Mouse (Mus musculus) G1E (cell line): ENCODE results near the gene Erich4. TPM values are rescaled to one million over a fixed set of nuclear protein-coding genes. Genes with fewer than 3 reads are reported as not detected.

Experiments
- ATAC-seq: 2 replicates; pipeline ENCODE4 v1.8.0; 2016; ENCODE audit warnings: mild to moderate bottlenecking; ENCODE audit not compliant: insufficient number of reproducible peaks, poor library complexity, low FRiP score, severe bottlenecking; ENCODE audit errors: extremely low read depth
- DNase-seq: peaks from one replicate; pipeline ENCODE4 v3.0.0; 2012; ENCODE audit warnings: low spot score
- H3K27me3 ChIP-seq: 2 replicates; pipeline ENCODE4 v1.6.1; 2012; ENCODE audit warnings: mild to moderate bottlenecking, low read length, inconsistent platforms; ENCODE audit not compliant: insufficient read depth
- H3K36me3 ChIP-seq: replicated peaks from 2 replicates; pipeline ENCODE3; 2012; ENCODE audit warnings: mild to moderate bottlenecking, inconsistent platforms
- H3K4me1 ChIP-seq: 2 replicates; pipeline ENCODE4 v1.6.1; 2012; ENCODE audit warnings: low read depth, low read length, inconsistent platforms, mixed read lengths; ENCODE audit not compliant: insufficient read depth
- H3K4me3 ChIP-seq: 2 replicates; pipeline ENCODE4 v1.5.1; 2012; ENCODE audit warnings: low read depth, mild to moderate bottlenecking, inconsistent platforms, low read length, moderate library complexity, mixed read lengths
- H3K9me3 ChIP-seq: replicated peaks from 2 replicates; pipeline ENCODE4 v1.6.1; 2012; ENCODE audit warnings: inconsistent platforms
- CTCF ChIP-seq: IDR thresholded peaks from 2 replicates; pipeline ENCODE4 v1.5.1; 2012; ENCODE audit warnings: low read depth, low read length, inconsistent platforms, mixed read lengths
- GATA1 ChIP-seq: IDR thresholded peaks from 2 replicates; pipeline ENCODE4 v1.6.1; 2012; ENCODE audit warnings: borderline replicate concordance, low read length, inconsistent platforms, mixed read lengths
- GATA2 ChIP-seq: IDR thresholded peaks from 2 replicates; pipeline ENCODE4 v1.6.1; 2012; ENCODE audit warnings: low read depth, low read length, inconsistent platforms, borderline replicate concordance
- POLR2AphosphoS5 ChIP-seq: IDR thresholded peaks from 2 replicates; pipeline ENCODE4 v1.6.1; 2012; ENCODE audit warnings: low read depth, low read length, inconsistent platforms; ENCODE audit not compliant: insufficient replicate concordance
- TAL1 ChIP-seq: conservative IDR thresholded peaks from 2 replicates; pipeline ENCODE4 v1.6.1; 2012; ENCODE audit warnings: low read depth, low read length, inconsistent platforms, mixed read lengths
- polyA plus RNA-seq: library from polyadenylated mRNA; stranded (reverse); fragments of >175 nt; gene quantifications from 2 replicates; pipeline ENCODE4 v1.2.3, GENCODE M21; 2012
- total RNA-seq, 2 experiments: library from RNA; stranded (forward) in 1 of 2; stranded (reverse) in 1 of 2; fragments of 200-1000 nt in 1 of 2; fragments of >200 nt in 1 of 2; fragmentation: Nextera tagmentation in 1 of 2; gene quantifications; 2 replicates each; pipeline ENCODE4 v1.2.3; 2014 to 2017

Gene Erich4
- total and polyA plus RNA-seq, 3 experiments = not detected

GRCm38 (mm10) chr7:25649839-25650238 lies 34.1 kb upstream of the Erich4 start:
- peaks cover 8% of the 10 kb centered on the region for H3K4me1 ChIP-seq

GRCm38 (mm10) chr7:25647574-25648123 lies 32.0 kb upstream of the Erich4 start:
- H3K36me3 ChIP-seq = peaks cover 34% of the 10 kb centered on the region
- peaks cover 20% of the 10 kb centered on the region for H3K4me1 ChIP-seq
- DNase-seq = no peak
- H3K9me3 ChIP-seq = peaks cover 5% of the 10 kb centered on the region
- no peak overlapping the region for H3K4me3 ChIP-seq
- no peak for ATAC-seq
- TF ChIP-seq GATA1 (no peak), POLR2AphosphoS5 (no peak), TAL1 (no peak), CTCF (no peak), GATA2 (no peak)
- no peaks in the 10 kb centered on the region for H3K27me3 ChIP-seq

More at GRCm38 (mm10) chr7:25649839-25650238, 34.1 kb upstream of the Erich4 start:
- TF ChIP-seq CTCF (no peak), GATA1 (no peak), GATA2 (no peak), TAL1 (no peak), POLR2AphosphoS5 (no peak)
- Histone ChIP-seq H3K36me3 (peaks cover 37% of the 10 kb centered on the region), H3K27me3 (no peaks in the 10 kb centered on the region), H3K9me3 (no peaks in the 10 kb centered on the region), H3K4me3 (no peak overlapping the region)
- no peak for ATAC-seq
- no peak for DNase-seq

- Histone ChIP-seq H3K4me1 (peaks cover 19% of the 10 kb centered on the region), H3K27me3 (no peaks in the 10 kb centered on the region), H3K4me3 (no peak overlapping the region), H3K36me3 (peaks cover 41% of the 10 kb centered on the region), H3K9me3 (peaks cover 8% of the 10 kb centered on the region)
- DNase-seq (no peak), ATAC-seq (no peak)
- TF ChIP-seq GATA1 (no peak), TAL1 (no peak), CTCF (no peak), POLR2AphosphoS5 (no peak), GATA2 (no peak)
Measured at GRCm38 (mm10) chr7:25645074-25645473, 29.4 kb upstream of the Erich4 start.

GRCm38 (mm10) chr7:25644631-25645030 lies 28.9 kb upstream of the Erich4 start:
- TF ChIP-seq CTCF (no peak), POLR2AphosphoS5 (no peak), GATA2 (no peak), GATA1 (no peak), TAL1 (no peak)
- DNase-seq (no peak), ATAC-seq (no peak)
- H3K4me3 ChIP-seq = no peak overlapping the region
- H3K9me3 ChIP-seq = peaks cover 8% of the 10 kb centered on the region
- peaks cover 18% of the 10 kb centered on the region for H3K4me1 ChIP-seq
- no peaks in the 10 kb centered on the region for H3K27me3 ChIP-seq
- H3K36me3 ChIP-seq = peaks cover 45% of the 10 kb centered on the region

- no peak for TF ChIP-seq CTCF
- no peak for TF ChIP-seq GATA1
- no peak for TF ChIP-seq GATA2
- peaks cover 46% of the 10 kb centered on the region for H3K36me3 ChIP-seq
- H3K4me3 ChIP-seq = no peak overlapping the region
- H3K9me3 ChIP-seq = peaks cover 8% of the 10 kb centered on the region
- no peak for DNase-seq
- peaks cover 17% of the 10 kb centered on the region for H3K4me1 ChIP-seq
- H3K27me3 ChIP-seq = no peaks in the 10 kb centered on the region
- ATAC-seq = no peak
Measured at GRCm38 (mm10) chr7:25644136-25644535, 28.4 kb upstream of the Erich4 start.

- TF ChIP-seq POLR2AphosphoS5 (no peak), TAL1 (no peak), CTCF (no peak), GATA2 (no peak), GATA1 (no peak)
- ATAC-seq (no peak), DNase-seq (no peak)
- Histone ChIP-seq H3K4me1 (peaks cover 13% of the 10 kb centered on the region), H3K27me3 (peaks cover 2% of the 10 kb centered on the region; the same call in 1 of the 2 replicates), H3K4me3 (no peak overlapping the region), H3K9me3 (peaks cover 8% of the 10 kb centered on the region), H3K36me3 (peaks cover 63% of the 10 kb centered on the region)
Measured at GRCm38 (mm10) chr7:25639754-25640153, 24.1 kb upstream of the Erich4 start.

GRCm38 (mm10) chr7:25637099-25637498 lies 21.4 kb upstream of the Erich4 start:
- DNase-seq (no peak), ATAC-seq (no peak)
- H3K4me1 ChIP-seq = no peaks in the 10 kb centered on the region; the same call in 1 of the 2 replicates
- TF ChIP-seq GATA2 (no peak), GATA1 (no peak), TAL1 (no peak), CTCF (no peak), POLR2AphosphoS5 (no peak)
- H3K9me3 ChIP-seq = no peaks in the 10 kb centered on the region
- H3K36me3 ChIP-seq = peaks cover 71% of the 10 kb centered on the region
- no peak overlapping the region for H3K4me3 ChIP-seq
- H3K27me3 ChIP-seq = peaks cover 2% of the 10 kb centered on the region; the same call in 1 of the 2 replicates
